Mouse (Mus musculus) kidney, postnatal 0 days (tissue): ENCODE data around the gene Ctns. TPM values are rescaled to one million over a fixed set of nuclear protein-coding genes. Genes with fewer than 3 reads are reported as not detected.

Experiments used
- ATAC-seq: fragments of 200-750 bp; cut with Nextera tagmentation; replicated peaks from 2 replicates; pipeline ENCODE4 v1.8.0; 2017; ENCODE audit warnings: low read depth, moderate number of reproducible peaks, moderate TSS enrichment, moderate library complexity; ENCODE audit not compliant: low FRiP score
- DNase-seq: peaks from one replicate; pipeline ENCODE4 v3.0.0-alpha.2; 2016; ENCODE audit warnings: low spot score
- H3K27ac ChIP-seq: fragments of 300-500 bp; sonication (generic); 2 replicates; pipeline ENCODE4 v1.5.1; 2014; ENCODE audit warnings: mild to moderate bottlenecking
- H3K27me3 ChIP-seq: fragments of 300-500 bp; sonication (generic); 2 replicates; pipeline ENCODE4 v1.6.1; 2014; ENCODE audit warnings: low read length, mixed read lengths; ENCODE audit not compliant: insufficient read depth
- H3K36me3 ChIP-seq: fragments of 300-500 bp; sonication (generic); 2 replicates; pipeline ENCODE4 v1.6.1; 2014; ENCODE audit warnings: low read length, mixed read lengths; ENCODE audit not compliant: insufficient read depth
- H3K4me1 ChIP-seq: fragments of 300-500 bp; sonication (generic); replicated peaks from 2 replicates; pipeline ENCODE4 v1.6.1; 2014; ENCODE audit warnings: antibody characterized with exemption, low read length, mixed read lengths; ENCODE audit not compliant: insufficient read depth
- H3K4me2 ChIP-seq: fragments of 300-500 bp; sonication (generic); 2 replicates; pipeline ENCODE4 v1.6.1; 2014; ENCODE audit warnings: mild to moderate bottlenecking, low read length, moderate library complexity, mixed read lengths
- H3K4me3 ChIP-seq: fragments of 300-500 bp; sonication (generic); replicated peaks from 2 replicates; pipeline ENCODE4 v1.5.1; 2014; ENCODE audit warnings: low read depth, low read length
- H3K9ac ChIP-seq: fragments of 300-500 bp; sonication (generic); 2 replicates; pipeline ENCODE4 v1.6.1; 2014; ENCODE audit warnings: low read depth, low read length
- H3K9me3 ChIP-seq: fragments of 300-500 bp; sonication (generic); replicated peaks from 2 replicates; pipeline ENCODE4 v1.6.1; 2016; ENCODE audit warnings: low read length, inconsistent platforms, mixed read lengths
- CTCF ChIP-seq: IDR thresholded peaks from 2 replicates; pipeline ENCODE4 v1.5.1; 2016; ENCODE audit warnings: antibody characterized with exemption, low read depth, mild to moderate bottlenecking, moderate library complexity
- WGBS: fragments of 180-500 bp; shearing (Covaris S2); extraction: QIAGEN DNeasy Blood & Tissue Kit; methylation state at CpG from one replicate; pipeline ENCODE4 v1.1.7; 2014; 5-methylcytosine and 5-hydroxymethylcytosine counted together
- polyA plus RNA-seq: library from polyadenylated mRNA; unstranded; fragments of >200 nt; fragmentation: Nextera tagmentation; extraction: Ambion mirVana; gene quantifications from 2 replicates; pipeline ENCODE4 v1.2.1, GENCODE M21; 2015

Ctns gene
- polyA plus RNA-seq, 1 experiment from 2014 or later, result 21.7 TPM

DNA sequence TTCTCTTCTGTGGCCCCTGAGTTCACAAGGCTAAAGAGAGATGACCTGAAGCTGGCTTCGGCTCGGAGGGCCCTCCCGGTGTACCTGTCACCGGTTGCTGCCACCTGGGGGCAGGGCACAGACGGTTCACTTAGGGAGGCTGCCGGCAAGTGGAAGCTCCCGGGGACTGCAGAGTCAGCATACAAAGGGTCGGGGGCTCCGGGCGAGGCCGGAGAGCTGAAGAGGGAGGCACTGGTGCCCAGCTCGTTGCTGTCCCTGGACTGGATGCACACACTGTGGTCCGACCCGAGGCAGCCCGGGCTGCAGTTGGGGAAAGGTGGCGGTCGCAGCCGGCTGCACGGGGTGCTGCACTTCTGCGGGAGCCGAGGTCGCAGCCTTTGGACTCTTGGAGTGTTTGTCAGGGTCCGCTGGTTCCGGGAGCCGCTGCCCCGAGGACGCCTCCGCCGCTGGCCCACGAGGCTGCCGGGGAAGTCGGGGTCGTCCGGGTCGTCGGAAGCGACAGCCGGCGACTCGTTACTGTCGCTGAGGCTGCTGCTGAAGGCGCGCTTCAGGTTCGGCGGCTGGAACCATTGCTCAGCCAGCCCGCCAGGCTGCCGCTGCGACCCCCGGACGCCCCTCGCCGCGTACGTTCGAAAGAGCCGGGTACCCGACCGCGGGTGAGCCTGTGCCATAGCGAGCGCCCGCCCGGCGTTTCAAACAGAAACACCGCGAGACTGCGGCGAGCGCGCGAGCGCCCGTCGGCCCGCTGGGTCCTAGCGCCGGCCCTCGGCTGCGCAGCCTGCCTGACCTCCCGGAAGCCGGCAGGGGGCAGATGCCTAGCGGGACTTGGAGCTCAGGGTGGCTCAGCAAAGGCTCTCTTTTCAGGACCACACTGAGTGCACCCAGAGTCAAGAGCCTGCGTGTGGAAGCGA, 61.0 kb downstream of the Ctns start, which contains the start of gene Haspin:
Haspin (minus strand) TSS at position 704 of the 911 bp plus-strand sequence.
- Histone ChIP-seq H3K4me3 (peak within 1 kb of the TSS; percentile 90), H3K4me1 (peaks cover 10% of the 10 kb centered on the region; the same call in 1 of the 2 replicates), H3K9me3 (no peaks in the 10 kb centered on the region), H3K27me3 (no peaks in the 10 kb centered on the region), H3K9ac (peak within 1 kb of the TSS; percentile 82), H3K36me3 (no peaks in the 10 kb centered on the region), H3K4me2 (peak within 1 kb of the TSS; percentile 86), H3K27ac (peak within 1 kb of the TSS; percentile 20; the same call in 1 of the 2 replicates)
- TF ChIP-seq CTCF, result peak; percentile 97
- peak; percentile 94 for DNase-seq
- under 1% methylated on average over 77 of the region's 84 CpGs for WGBS
- peak; percentile 94 for ATAC-seq

DNA sequence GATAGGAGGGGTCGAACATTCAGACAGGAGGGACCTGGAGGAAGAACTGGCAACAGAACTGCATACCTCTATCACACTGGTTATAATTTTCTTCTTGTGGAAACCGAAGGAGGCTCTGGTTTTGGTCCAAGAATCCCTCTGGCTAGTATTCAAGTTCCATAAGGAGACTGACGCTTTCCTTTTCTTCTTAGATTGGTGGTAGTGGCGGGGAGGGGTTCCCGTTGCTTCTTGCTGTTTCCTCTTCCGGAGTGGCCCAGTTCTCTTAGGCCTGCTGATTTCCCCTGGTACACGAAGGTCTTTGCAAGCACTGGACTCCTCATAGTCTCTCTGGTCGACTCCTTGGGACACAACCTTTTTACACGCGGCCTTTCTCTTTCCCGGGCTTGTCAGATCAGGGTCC, 61.7 kb downstream of the Ctns start:
- peak; percentile 66 for DNase-seq
- Histone ChIP-seq H3K4me2 (peak overlapping the region; percentile 86), H3K27me3 (no peaks in the 10 kb centered on the region), H3K9ac (peak overlapping the region; percentile 82), H3K4me1 (peaks cover 10% of the 10 kb centered on the region; the same call in 1 of the 2 replicates), H3K4me3 (peak overlapping the region; percentile 90), H3K36me3 (no peaks in the 10 kb centered on the region), H3K9me3 (no peaks in the 10 kb centered on the region), H3K27ac (peak overlapping the region; percentile 20; the same call in 1 of the 2 replicates)
- WGBS, result 26% methylated on average over 11 of the region's 11 CpGs
- no peak for TF ChIP-seq CTCF
- ATAC-seq, result no peak

DNA sequence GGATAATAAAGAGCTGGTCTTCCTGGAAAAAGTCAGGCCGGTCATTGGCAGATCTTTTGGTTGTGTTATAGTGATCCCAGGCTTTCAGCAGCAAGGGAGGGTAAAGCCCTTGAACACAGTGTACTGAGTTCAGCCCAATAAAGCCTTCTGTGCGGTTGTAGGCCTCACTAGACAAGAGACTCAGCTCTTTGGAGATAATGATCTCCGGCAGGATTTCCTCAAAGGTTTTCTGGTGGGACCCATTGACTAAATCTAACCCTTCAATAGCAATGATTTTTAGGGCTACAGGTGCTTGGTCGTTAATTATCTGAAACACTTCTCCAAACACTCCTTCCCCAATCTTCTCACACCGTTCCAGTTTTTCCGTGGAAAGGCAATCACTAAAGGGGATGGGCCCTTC, 62.3 kb downstream of the Ctns start:
- TF ChIP-seq CTCF, result no peak
- no peak overlapping the region; the same call in 1 of the 2 replicates for H3K9ac ChIP-seq
- peak overlapping the region; percentile 90 for H3K4me3 ChIP-seq
- peaks cover 10% of the 10 kb centered on the region; the same call in 1 of the 2 replicates for H3K4me1 ChIP-seq
- 49% methylated on average over 6 of the region's 6 CpGs for WGBS
- H3K9me3 ChIP-seq, result no peaks in the 10 kb centered on the region
- H3K27me3 ChIP-seq, result no peaks in the 10 kb centered on the region
- no peaks in the 10 kb centered on the region for H3K36me3 ChIP-seq
- DNase-seq, result no peak
- no peak for ATAC-seq
- H3K27ac ChIP-seq, result no peak overlapping the region
- H3K4me2 ChIP-seq, result peak overlapping the region; percentile 86

DNA sequence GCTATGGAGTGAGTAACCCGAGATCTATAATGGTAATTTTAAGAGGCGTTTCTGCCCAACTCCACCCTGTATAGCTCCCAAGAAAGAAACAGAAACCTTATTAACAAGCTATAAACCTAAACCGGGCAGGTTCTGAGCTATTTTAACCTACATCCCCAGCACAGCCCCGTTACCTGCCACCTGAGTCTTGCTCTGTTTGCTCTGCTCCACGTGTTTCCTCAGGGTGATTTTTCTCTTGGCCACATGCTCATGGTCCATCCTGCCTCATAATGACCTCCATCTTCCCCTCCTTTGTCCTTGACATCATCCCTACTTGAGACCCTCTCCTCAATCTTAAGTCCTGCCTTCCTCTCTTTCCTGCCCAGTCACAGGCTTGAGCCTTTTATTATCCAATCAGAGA, 64.6 kb downstream of the Ctns start:
- Histone ChIP-seq H3K27me3 (no peaks in the 10 kb centered on the region), H3K9me3 (no peaks in the 10 kb centered on the region), H3K4me3 (no peak overlapping the region), H3K36me3 (no peaks in the 10 kb centered on the region), H3K9ac (no peak overlapping the region), H3K4me1 (peaks cover 10% of the 10 kb centered on the region; the same call in 1 of the 2 replicates), H3K27ac (no peak overlapping the region), H3K4me2 (no peak overlapping the region)
- DNase-seq, result no peak
- WGBS, result 70% methylated on average over 5 of the region's 5 CpGs
- ATAC-seq, result no peak
- no peak for TF ChIP-seq CTCF

Other genes with a start within 250 kb of the Ctns start
- 9.9 and 10.0 TPM in 2 replicates for gene Atp2a3, start 237.9 kb downstream of the Ctns start, polyA plus RNA-seq
- gene P2rx1, start 199.9 kb downstream of the Ctns start, polyA plus RNA-seq, result 2.4 and 2.6 TPM in 2 replicates
- gene Camkk1, start 180.0 kb downstream of the Ctns start, polyA plus RNA-seq, result 4.3 and 5.4 TPM in 2 replicates
- 6.2 and 6.6 TPM in 2 replicates for gene Ncbp3, start 151.3 kb downstream of the Ctns start, polyA plus RNA-seq
- gene Itgae, start 108.5 kb downstream of the Ctns start, polyA plus RNA-seq, result 0.14 and 0.22 TPM in 2 replicates
- 7.3 and 8.5 TPM in 2 replicates for gene Haspin, start 60.7 kb downstream of the Ctns start, polyA plus RNA-seq
- gene P2rx5, start 38.6 kb downstream of the Ctns start, polyA plus RNA-seq, result 1.3 and 1.6 TPM in 2 replicates
- gene Emc6, start 22.0 kb downstream of the Ctns start, polyA plus RNA-seq, result 182 and 187 TPM in 2 replicates
- 227 and 237 TPM in 2 replicates for gene Tax1bp3, start 22.0 kb downstream of the Ctns start, polyA plus RNA-seq
- 3.8 and 3.9 TPM in 2 replicates for gene Shpk, start 418 bp upstream of the Ctns start, polyA plus RNA-seq
- gene Trpv1, start 35.2 kb upstream of the Ctns start, polyA plus RNA-seq, result not detected in 2 replicates
- 0.16 and 0.19 TPM in 2 replicates for gene Trpv3, start 68.3 kb upstream of the Ctns start, polyA plus RNA-seq
- 62.8 and 68.6 TPM in 2 replicates for gene Aspa, start 130.6 kb upstream of the Ctns start, polyA plus RNA-seq
- gene Gm49340, start 130.7 kb upstream of the Ctns start, polyA plus RNA-seq, result not detected in 2 replicates
- 0.26 and 0.28 TPM in 2 replicates for gene Spata22, start 130.7 kb upstream of the Ctns start, polyA plus RNA-seq
- not detected in 2 replicates for gene Olfr20, start 151.7 kb upstream of the Ctns start, polyA plus RNA-seq
- gene Olfr376, start 172.2 kb upstream of the Ctns start, polyA plus RNA-seq, result not detected in 2 replicates
- gene Olfr1, start 200.6 kb upstream of the Ctns start, polyA plus RNA-seq, result not detected in 2 replicates
- gene Olfr378, start 229.4 kb upstream of the Ctns start, polyA plus RNA-seq, result not detected in 2 replicates